Mouse (Mus musculus) myocyte (in vitro differentiated cells): ENCODE data around the gene Lrrc74b. TPM values are rescaled to one million over a fixed set of nuclear protein-coding genes. Genes with fewer than 3 reads are reported as not detected.
"Not testable (repeated sequence)": the region's sequence is repeated elsewhere in the genome, so short reads cannot be mapped to it uniquely, and the experiment has no call there.

Experiments used
- H3K27me3 ChIP-seq: one replicate; pipeline ENCODE4 v1.6.1; 2011; ENCODE audit not compliant: control insufficient read depth, insufficient read depth, insufficient read length
- H3K36me3 ChIP-seq: one replicate; pipeline ENCODE4 v1.6.1; 2011; ENCODE audit not compliant: control insufficient read depth, insufficient read depth
- H3K4me2 ChIP-seq: one replicate; pipeline ENCODE4 v1.6.1; 2011; ENCODE audit warnings: low read depth, control low read depth
- H3K4me3 ChIP-seq: one replicate; pipeline ENCODE4 v1.5.1; 2011; ENCODE audit warnings: mild to moderate bottlenecking, control low read depth, moderate library complexity
- H3K79me2 ChIP-seq: one replicate; pipeline ENCODE4 v1.6.1; 2011; ENCODE audit not compliant: control insufficient read depth, insufficient read depth
- H3ac ChIP-seq: one replicate; pipeline ENCODE4 v1.6.1; 2011; ENCODE audit not compliant: control insufficient read depth, insufficient read length
- CEBPB ChIP-seq: IDR thresholded peaks from 2 replicates; pipeline ENCODE4 v1.6.1; 2011; ENCODE audit warnings: mild to moderate bottlenecking, moderate library complexity; ENCODE audit not compliant: poor library complexity, insufficient read depth, severe bottlenecking
- E2F4 ChIP-seq: IDR thresholded peaks from one replicate; pipeline ENCODE4 v1.6.1; 2011; ENCODE audit warnings: mild to moderate bottlenecking, control low read depth, moderate library complexity; ENCODE audit not compliant: insufficient read depth
- MAX ChIP-seq: IDR thresholded peaks from one replicate; pipeline ENCODE4 v1.6.1; 2011; ENCODE audit warnings: low read depth, mild to moderate bottlenecking, control low read depth
- MYOD1 ChIP-seq, 3 experiments: IDR thresholded peaks; one replicate each; pipeline ENCODE4 v1.6.1; 2011; ENCODE audit warnings: control low read depth in 2 of 3, low read depth in 2 of 3, mild to moderate bottlenecking in 2 of 3, moderate library complexity in 1 of 3; ENCODE audit not compliant: insufficient read length in 2 of 3, control insufficient read depth in 1 of 3
- MYOG ChIP-seq, 3 experiments: IDR thresholded peaks; one replicate each; pipeline ENCODE4 v1.6.1; 2011; ENCODE audit warnings: control low read depth in 2 of 3, low read depth in 2 of 3, mild to moderate bottlenecking in 2 of 3; ENCODE audit not compliant: insufficient read length in 2 of 3, control insufficient read depth in 1 of 3, insufficient read depth in 1 of 3
- POLR2A ChIP-seq: IDR thresholded peaks from one replicate; pipeline ENCODE4 v1.6.1; 2011; ENCODE audit warnings: low read depth, mild to moderate bottlenecking, control low read depth, moderate library complexity; ENCODE audit not compliant: insufficient read length
- POLR2AphosphoS2 ChIP-seq: IDR thresholded peaks from one replicate; pipeline ENCODE4 v1.6.1; 2011; ENCODE audit warnings: low read depth, control low read depth; ENCODE audit not compliant: insufficient read length
- REST ChIP-seq: IDR thresholded peaks from one replicate; pipeline ENCODE4 v1.6.1; 2011; ENCODE audit warnings: mild to moderate bottlenecking, control low read depth, moderate library complexity; ENCODE audit not compliant: insufficient read depth, insufficient read length
- SRF ChIP-seq: IDR thresholded peaks from one replicate; pipeline ENCODE4 v1.6.1; 2011; ENCODE audit warnings: low read depth; ENCODE audit not compliant: control insufficient read depth, insufficient read length
- TCF12 ChIP-seq: IDR thresholded peaks from one replicate; pipeline ENCODE4 v1.6.1; 2011; ENCODE audit warnings: mild to moderate bottlenecking, control low read depth; ENCODE audit not compliant: poor library complexity, insufficient read depth, severe bottlenecking
- TCF3 ChIP-seq: IDR thresholded peaks from one replicate; pipeline ENCODE4 v1.6.1; 2011; ENCODE audit warnings: low read depth, control low read depth; ENCODE audit not compliant: insufficient read length
- USF1 ChIP-seq: IDR thresholded peaks from one replicate; pipeline ENCODE4 v1.6.1; 2011; ENCODE audit warnings: low read depth, mild to moderate bottlenecking, control low read depth, moderate library complexity
- polyA plus RNA-seq: library from polyadenylated mRNA; unstranded; fragments of >200 nt; fragmentation: generic; extraction: Trizol; gene quantifications from one replicate; pipeline ENCODE4 v1.2.1, GENCODE M21; 2012; ENCODE audit warnings: missing spikeins

The Lrrc74b gene
- polyA plus RNA-seq, 1 experiment, result 0.08 TPM

DNA sequence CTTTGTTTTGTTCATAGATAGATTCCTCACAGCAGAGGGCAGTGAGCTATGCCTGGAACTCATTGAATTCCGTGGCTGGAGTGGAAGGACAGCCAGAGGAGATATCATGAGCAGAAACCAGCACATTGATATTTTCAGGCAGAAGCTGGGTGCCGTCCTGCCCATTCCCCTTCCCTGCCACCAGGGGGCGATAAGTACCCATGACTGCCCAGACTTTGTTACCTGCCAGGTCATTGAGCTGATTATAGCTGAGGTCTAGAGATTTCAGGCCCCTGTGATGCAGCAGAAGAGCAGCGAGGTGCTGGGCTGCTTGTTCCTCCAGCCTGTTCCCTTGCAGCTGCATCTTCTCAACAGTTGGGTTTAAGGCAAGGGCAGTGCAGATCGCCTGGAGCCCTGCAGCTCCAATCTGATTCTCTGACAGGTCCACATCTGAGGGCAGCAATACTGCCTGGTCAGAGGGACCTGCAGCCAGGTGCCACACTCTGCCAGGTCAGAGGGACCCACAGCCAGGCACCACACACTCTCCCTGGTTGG lies 3.0 kb downstream of the Lrrc74b start:
- Histone ChIP-seq H3K27me3 (no peaks in the 10 kb centered on the region), H3K4me2 (no peak overlapping the region), H3K4me3 (no peak overlapping the region), H3K79me2 (no peaks in the 10 kb centered on the region), H3ac (no peak overlapping the region), H3K36me3 (no peaks in the 10 kb centered on the region)
- TF ChIP-seq MYOD1 (IDR thresholded peaks at IDR 0.05; ENCODE audit: control insufficient read depth in 1 of 3, insufficient read length in 2 of 3, low read depth in 2 of 3) (no peak), USF1 (no peak), CEBPB (no peak), POLR2A (no peak), TCF3 (no peak), MAX (no peak), MYOG (IDR thresholded peaks at IDR 0.05; ENCODE audit: control insufficient read depth in 1 of 3, insufficient read depth in 1 of 3, insufficient read length in 2 of 3, low read depth in 2 of 3) (no peak), REST (no peak), POLR2AphosphoS2 (no peak), TCF12 (no peak), SRF (no peak), E2F4 (no peak)

DNA sequence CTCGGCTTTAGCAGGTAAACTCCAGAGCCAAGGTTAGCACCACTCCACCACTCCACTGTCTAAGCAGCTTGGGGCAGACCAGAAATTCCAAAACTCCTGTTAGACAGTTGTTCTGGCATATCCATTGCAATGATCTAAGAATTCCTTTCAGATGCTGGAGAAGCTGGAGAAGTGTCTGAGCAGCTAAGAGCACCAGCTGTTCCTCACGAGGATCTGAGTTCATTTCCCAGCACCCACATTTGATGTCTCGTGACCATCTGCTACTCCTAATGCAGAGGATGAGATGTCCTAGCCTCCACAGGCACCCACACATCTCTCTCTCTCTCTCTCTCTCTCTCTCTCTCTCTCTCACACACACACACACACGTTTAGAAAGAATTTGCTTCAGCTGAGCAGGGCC lies 4.1 kb downstream of the Lrrc74b start:
- H3K4me3 ChIP-seq, result no peak overlapping the region
- H3K36me3 ChIP-seq, result no peaks in the 10 kb centered on the region
- H3K4me2 ChIP-seq, result no peak overlapping the region
- TF ChIP-seq POLR2A (no peak), MYOG (IDR thresholded peaks at IDR 0.05; ENCODE audit: control insufficient read depth in 1 of 3, insufficient read depth in 1 of 3, insufficient read length in 2 of 3, low read depth in 2 of 3) (peak in 2 of 3 experiments; percentile 62 to 72), MYOD1 (IDR thresholded peaks at IDR 0.05; ENCODE audit: control insufficient read depth in 1 of 3, insufficient read length in 2 of 3, low read depth in 2 of 3) (peak; percentile 1 to 69 (median 56))
- no peaks in the 10 kb centered on the region for H3K27me3 ChIP-seq
- H3ac ChIP-seq, result no peak overlapping the region
- no peaks in the 10 kb centered on the region for H3K79me2 ChIP-seq

DNA sequence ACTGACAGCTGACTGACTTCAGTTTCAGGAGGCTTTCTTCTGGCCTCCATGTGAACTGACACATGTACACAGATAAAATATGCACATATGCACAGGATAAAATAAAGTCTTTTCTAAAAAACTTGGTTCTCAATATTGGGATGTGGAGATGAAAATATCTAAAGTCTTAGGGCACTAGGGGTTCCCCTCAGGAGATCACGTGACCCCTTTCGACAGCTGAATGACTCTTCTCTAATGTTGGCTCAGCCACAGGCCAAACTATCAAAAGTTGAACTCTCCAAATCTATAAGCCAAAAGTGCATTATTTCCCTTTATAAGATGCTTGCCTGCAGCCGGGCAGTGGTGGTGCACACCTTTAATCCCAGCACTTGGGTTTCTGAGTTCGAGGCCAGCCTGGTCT lies 4.9 kb downstream of the Lrrc74b start:
- Histone ChIP-seq H3ac (no peak overlapping the region), H3K79me2 (no peaks in the 10 kb centered on the region), H3K27me3 (no peaks in the 10 kb centered on the region), H3K36me3 (no peaks in the 10 kb centered on the region), H3K4me3 (no peak overlapping the region), H3K4me2 (no peak overlapping the region)
- no peak for TF ChIP-seq SRF
- peak; percentile 47 for TF ChIP-seq USF1

DNA sequence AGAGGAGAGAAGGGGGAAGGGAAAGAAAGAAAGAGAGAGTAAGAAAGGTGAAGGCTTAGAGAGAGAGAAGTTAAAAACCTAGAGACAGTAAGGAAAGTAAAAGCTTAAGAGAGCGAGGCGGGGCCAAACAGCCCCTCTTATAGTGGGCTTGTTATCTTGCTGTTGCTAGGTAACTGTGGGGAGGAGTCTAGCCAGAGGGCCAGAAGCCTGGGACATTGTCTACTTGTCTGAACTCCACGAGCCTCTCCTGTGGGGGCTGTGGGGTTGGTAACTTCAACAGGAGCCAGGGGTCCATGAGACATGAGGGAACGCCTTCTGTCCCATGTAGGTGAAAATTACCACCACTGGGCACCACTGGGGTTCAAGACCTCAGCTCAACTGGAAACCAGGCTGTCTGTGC lies 6.3 kb downstream of the Lrrc74b start:
- not testable (repeated sequence) for H3K27me3 ChIP-seq, H3K4me3 ChIP-seq, H3K36me3 ChIP-seq, H3ac ChIP-seq, H3K4me2 ChIP-seq, H3K79me2 ChIP-seq

DNA sequence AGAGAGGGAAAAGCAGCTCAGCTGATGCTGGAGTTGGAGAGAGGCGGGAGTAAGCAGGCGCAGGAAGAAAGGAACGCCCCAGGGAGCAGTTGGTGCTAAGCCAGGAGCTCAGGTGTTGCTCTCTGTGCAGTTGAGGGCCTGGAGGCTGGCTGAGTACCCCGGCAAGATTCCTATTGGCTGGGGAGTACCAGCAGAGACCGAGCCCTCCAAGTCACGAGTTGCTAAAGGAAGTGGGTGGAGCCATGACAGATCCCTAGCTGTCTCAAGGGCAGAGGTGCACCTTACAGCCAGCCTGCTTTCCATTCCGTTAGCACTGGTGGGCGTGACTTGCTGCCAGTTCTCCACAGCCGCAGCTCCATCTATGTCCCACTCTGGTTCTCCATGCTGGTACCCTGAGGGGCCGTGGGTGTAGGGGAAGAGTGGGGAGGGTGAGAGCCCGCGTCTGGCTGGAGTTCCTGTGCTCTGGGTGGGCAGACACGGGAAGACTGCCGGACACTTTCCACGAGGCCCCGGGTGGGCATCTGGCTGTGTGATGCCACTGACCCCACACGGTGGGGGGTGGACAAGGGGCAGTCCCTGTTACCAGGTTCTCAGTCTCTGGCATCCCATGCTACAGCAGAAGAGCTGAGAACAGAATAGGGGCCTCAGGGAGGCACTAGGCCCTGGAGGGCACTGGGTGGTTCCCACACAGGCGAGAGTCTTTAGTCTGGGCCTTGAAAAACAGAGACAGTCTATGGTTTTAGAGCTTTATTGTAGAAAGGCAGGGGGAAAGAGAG lies 6.9 kb downstream of the Lrrc74b start:
- H3K4me3 ChIP-seq, result no peak overlapping the region
- TF ChIP-seq CEBPB, result no peak
- TF ChIP-seq MYOG (IDR thresholded peaks at IDR 0.05; ENCODE audit: control insufficient read depth in 1 of 3, insufficient read depth in 1 of 3, insufficient read length in 2 of 3, low read depth in 2 of 3), result no peak
- TF ChIP-seq MYOD1 (IDR thresholded peaks at IDR 0.05; ENCODE audit: control insufficient read depth in 1 of 3, insufficient read length in 2 of 3, low read depth in 2 of 3), result no peak
- no peak for TF ChIP-seq SRF
- TF ChIP-seq REST, result no peak
- no peak for TF ChIP-seq POLR2AphosphoS2
- no peak for TF ChIP-seq POLR2A
- TF ChIP-seq USF1, result no peak
- TF ChIP-seq MAX, result no peak
- no peak for TF ChIP-seq TCF12
- TF ChIP-seq E2F4, result no peak
- no peak for TF ChIP-seq TCF3
- no peaks in the 10 kb centered on the region for H3K79me2 ChIP-seq
- H3K36me3 ChIP-seq, result no peaks in the 10 kb centered on the region
- H3K27me3 ChIP-seq, result no peaks in the 10 kb centered on the region
- peak overlapping the region; percentile 6 for H3K4me2 ChIP-seq
- no peak overlapping the region for H3ac ChIP-seq

DNA sequence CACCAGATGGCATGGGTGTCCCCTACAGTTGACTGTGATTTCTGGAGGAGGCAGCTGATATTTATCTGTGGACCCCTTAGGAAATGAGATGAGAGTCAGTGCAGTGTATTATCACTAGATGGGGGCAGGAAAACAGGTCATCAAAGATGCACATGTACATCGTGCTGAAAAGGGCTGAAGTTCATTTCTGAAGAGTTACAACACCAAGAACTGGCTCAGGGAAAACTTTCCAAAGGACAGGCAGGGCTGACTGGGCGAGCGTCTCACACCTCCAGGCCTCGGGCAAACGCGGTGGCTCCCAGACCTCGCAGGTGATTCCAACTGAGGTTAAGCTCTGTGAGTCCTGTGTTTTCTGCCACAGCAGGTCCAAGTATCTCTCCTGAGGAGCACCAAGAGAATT lies 8.2 kb downstream of the Lrrc74b start:
- Histone ChIP-seq H3K79me2 (no peaks in the 10 kb centered on the region), H3K27me3 (no peaks in the 10 kb centered on the region), H3K4me2 (no peak overlapping the region), H3ac (no peak overlapping the region), H3K36me3 (no peaks in the 10 kb centered on the region), H3K4me3 (no peak overlapping the region)
- TF ChIP-seq TCF3 (no peak), TCF12 (no peak), MYOD1 (IDR thresholded peaks at IDR 0.05; ENCODE audit: control insufficient read depth in 1 of 3, insufficient read length in 2 of 3, low read depth in 2 of 3) (no peak), USF1 (no peak), POLR2A (no peak), CEBPB (no peak), SRF (no peak), POLR2AphosphoS2 (no peak), MAX (no peak), REST (no peak), MYOG (IDR thresholded peaks at IDR 0.05; ENCODE audit: control insufficient read depth in 1 of 3, insufficient read depth in 1 of 3, insufficient read length in 2 of 3, low read depth in 2 of 3) (no peak), E2F4 (no peak)
